Mouse (Mus musculus): ENCODE data around the gene Kif13a. TPM values are rescaled to one million over a fixed set of nuclear protein-coding genes. Genes with fewer than 3 reads are reported as not detected.

Gene Kif13a
- polyA plus RNA-seq, 1 experiment from 2014 or later: 17.9 TPM

- Histone ChIP-seq H3K4me1 (peaks cover 4% of the 10 kb centered on the region), H3K27me3 (replicated peaks) (no peaks in the 10 kb centered on the region), H3K4me2 (no peak overlapping the region), H3K4me3 (replicated peaks) (no peak overlapping the region), H3K36me3 (no peaks in the 10 kb centered on the region), H3K9ac (no peak overlapping the region), H3K9me3 (no peaks in the 10 kb centered on the region), H3K27ac (no peak overlapping the region)
- no peak for ATAC-seq (ENCODE audit: insufficient read depth, low FRiP score, low read depth)
- 90% methylated on average over 6 of the region's 6 CpGs for WGBS
Measured at GRCm38 (mm10) chr13:46880243-46880642, 49.4 kb downstream of the Kif13a start.

- Histone ChIP-seq H3K36me3 (no peaks in the 10 kb centered on the region), H3K4me1 (peaks cover 3% of the 10 kb centered on the region)
- WGBS: 78% methylated on average over 4 of the region's 4 CpGs
Measured at GRCm38 (mm10) chr13:46877049-46877448, 52.6 kb downstream of the Kif13a start.

GRCm38 (mm10) chr13:46875377-46875776 lies 54.3 kb downstream of the Kif13a start:
- H3K4me3 ChIP-seq (replicated peaks): no peak overlapping the region
- 0 out of 2 replicates have a peak overlapping the region, but pooled peaks have one; percentile 19 for H3K27ac ChIP-seq
- H3K9me3 ChIP-seq: no peaks in the 10 kb centered on the region
- H3K4me1 ChIP-seq: peaks cover 3% of the 10 kb centered on the region
- H3K4me2 ChIP-seq: no peak overlapping the region
- H3K36me3 ChIP-seq: no peaks in the 10 kb centered on the region
- WGBS: 16% methylated on average over 6 of the region's 6 CpGs
- peak; percentile 87 for ATAC-seq (ENCODE audit: insufficient read depth, low FRiP score, low read depth)
- no peaks in the 10 kb centered on the region for H3K27me3 ChIP-seq (replicated peaks)
- H3K9ac ChIP-seq: no peak overlapping the region

More at GRCm38 (mm10) chr13:46877049-46877448, 52.6 kb downstream of the Kif13a start:
- H3K27ac ChIP-seq: no peak overlapping the region
- ATAC-seq (ENCODE audit: insufficient read depth, low FRiP score, low read depth): no peak
- H3K9ac ChIP-seq: no peak overlapping the region
- no peak overlapping the region for H3K4me2 ChIP-seq
- H3K27me3 ChIP-seq (replicated peaks): no peaks in the 10 kb centered on the region
- no peak overlapping the region for H3K4me3 ChIP-seq (replicated peaks)
- H3K9me3 ChIP-seq: no peaks in the 10 kb centered on the region

- no peak overlapping the region for H3K4me3 ChIP-seq (replicated peaks)
- 67% methylated on average over 11 of the region's 11 CpGs for WGBS
- no peaks in the 10 kb centered on the region for H3K27me3 ChIP-seq (replicated peaks)
- peaks cover 3% of the 10 kb centered on the region for H3K4me1 ChIP-seq
- H3K36me3 ChIP-seq: no peaks in the 10 kb centered on the region
- no peaks in the 10 kb centered on the region for H3K9me3 ChIP-seq
- H3K9ac ChIP-seq: no peak overlapping the region
- H3K4me2 ChIP-seq: no peak overlapping the region
- ATAC-seq (ENCODE audit: insufficient read depth, low FRiP score, low read depth): no peak
- H3K27ac ChIP-seq: no peak overlapping the region
Measured at GRCm38 (mm10) chr13:46872732-46873131, 56.9 kb downstream of the Kif13a start.

GRCm38 (mm10) chr13:46872194-46872593 lies 57.5 kb downstream of the Kif13a start:
- no peak overlapping the region for H3K4me2 ChIP-seq
- no peak overlapping the region for H3K9ac ChIP-seq
- 39% methylated on average over 6 of the region's 6 CpGs for WGBS
- H3K27ac ChIP-seq: no peak overlapping the region
- no peaks in the 10 kb centered on the region for H3K36me3 ChIP-seq
- H3K27me3 ChIP-seq (replicated peaks): no peaks in the 10 kb centered on the region
- ATAC-seq (ENCODE audit: insufficient read depth, low FRiP score, low read depth): no peak
- peaks cover 3% of the 10 kb centered on the region for H3K4me1 ChIP-seq
- H3K4me3 ChIP-seq (replicated peaks): no peak overlapping the region
- H3K9me3 ChIP-seq: no peaks in the 10 kb centered on the region

- no peak overlapping the region for H3K4me3 ChIP-seq (replicated peaks)
- no peaks in the 10 kb centered on the region for H3K36me3 ChIP-seq
- H3K4me2 ChIP-seq: no peak overlapping the region
- 0 out of 2 replicates have a peak, but pooled peaks cover 3% of the 10 kb centered on the region for H3K4me1 ChIP-seq
- no peaks in the 10 kb centered on the region for H3K27me3 ChIP-seq (replicated peaks)
- H3K27ac ChIP-seq: no peak overlapping the region
- no peaks in the 10 kb centered on the region for H3K9me3 ChIP-seq
- 89% methylated on average over 13 of the region's 13 CpGs for WGBS
- no peak for ATAC-seq (ENCODE audit: insufficient read depth, low FRiP score, low read depth)
- H3K9ac ChIP-seq: no peak overlapping the region
Measured at GRCm38 (mm10) chr13:46869464-46869863, 60.2 kb downstream of the Kif13a start.

- Histone ChIP-seq H3K9ac (no peak overlapping the region), H3K27me3 (replicated peaks) (no peaks in the 10 kb centered on the region), H3K27ac (no peak overlapping the region), H3K4me3 (replicated peaks) (no peak overlapping the region), H3K36me3 (no peaks in the 10 kb centered on the region), H3K4me2 (no peak overlapping the region), H3K4me1 (no peaks in the 10 kb centered on the region), H3K9me3 (no peaks in the 10 kb centered on the region)
- 67% methylated on average over 3 of the region's 3 CpGs for WGBS
- ATAC-seq (ENCODE audit: insufficient read depth, low FRiP score, low read depth): no peak
Measured at GRCm38 (mm10) chr13:46863169-46863748, 66.4 kb downstream of the Kif13a start.

GRCm38 (mm10) chr13:46859876-46860275 lies 69.8 kb downstream of the Kif13a start:
- 93% methylated on average over 2 of the region's 2 CpGs for WGBS
- H3K27ac ChIP-seq: no peak overlapping the region
- H3K9me3 ChIP-seq: no peaks in the 10 kb centered on the region
- no peak overlapping the region for H3K9ac ChIP-seq
- no peaks in the 10 kb centered on the region for H3K36me3 ChIP-seq
- no peak for ATAC-seq (ENCODE audit: insufficient read depth, low FRiP score, low read depth)
- no peaks in the 10 kb centered on the region for H3K4me1 ChIP-seq
- no peak overlapping the region for H3K4me3 ChIP-seq (replicated peaks)
- H3K27me3 ChIP-seq (replicated peaks): no peaks in the 10 kb centered on the region
- H3K4me2 ChIP-seq: no peak overlapping the region

GRCm38 (mm10) chr13:46859173-46859572 lies 70.5 kb downstream of the Kif13a start:
- 79% methylated on average over 2 of the region's 2 CpGs for WGBS
- H3K9me3 ChIP-seq: no peaks in the 10 kb centered on the region
- H3K4me1 ChIP-seq: no peaks in the 10 kb centered on the region
- no peak overlapping the region for H3K9ac ChIP-seq
- no peak overlapping the region for H3K4me3 ChIP-seq (replicated peaks)
- ATAC-seq (ENCODE audit: insufficient read depth, low FRiP score, low read depth): no peak
- no peak overlapping the region for H3K27ac ChIP-seq
- no peaks in the 10 kb centered on the region for H3K27me3 ChIP-seq (replicated peaks)
- H3K4me2 ChIP-seq: no peak overlapping the region
- no peaks in the 10 kb centered on the region for H3K36me3 ChIP-seq

GRCm38 (mm10) chr13:46858835-46859152 lies 70.9 kb downstream of the Kif13a start:
- no peak for ATAC-seq (ENCODE audit: insufficient read depth, low FRiP score, low read depth)
- Histone ChIP-seq H3K9ac (no peak overlapping the region), H3K27ac (no peak overlapping the region), H3K4me3 (replicated peaks) (no peak overlapping the region), H3K27me3 (replicated peaks) (no peaks in the 10 kb centered on the region), H3K36me3 (no peaks in the 10 kb centered on the region), H3K4me2 (no peak overlapping the region), H3K4me1 (no peaks in the 10 kb centered on the region), H3K9me3 (no peaks in the 10 kb centered on the region)
- 70% methylated on average over 8 of the region's 8 CpGs for WGBS

- 87% methylated on average over 8 of the region's 8 CpGs for WGBS
- H3K9ac ChIP-seq: no peak overlapping the region
- H3K4me1 ChIP-seq: no peaks in the 10 kb centered on the region
- H3K36me3 ChIP-seq: no peaks in the 10 kb centered on the region
- no peaks in the 10 kb centered on the region for H3K9me3 ChIP-seq
- no peak overlapping the region for H3K4me3 ChIP-seq (replicated peaks)
- ATAC-seq (ENCODE audit: insufficient read depth, low FRiP score, low read depth): no peak
- H3K4me2 ChIP-seq: no peak overlapping the region
- no peaks in the 10 kb centered on the region for H3K27me3 ChIP-seq (replicated peaks)
- H3K27ac ChIP-seq: no peak overlapping the region
Measured at GRCm38 (mm10) chr13:46858143-46858834, 71.4 kb downstream of the Kif13a start.

- H3K4me2 ChIP-seq: no peak overlapping the region
- H3K27me3 ChIP-seq (replicated peaks): no peaks in the 10 kb centered on the region
- WGBS: 83% methylated on average over 5 of the region's 5 CpGs
- ATAC-seq (ENCODE audit: insufficient read depth, low FRiP score, low read depth): no peak
- no peak overlapping the region for H3K27ac ChIP-seq
- no peaks in the 10 kb centered on the region for H3K9me3 ChIP-seq
- H3K4me3 ChIP-seq (replicated peaks): no peak overlapping the region
- no peaks in the 10 kb centered on the region for H3K4me1 ChIP-seq
- H3K36me3 ChIP-seq: no peaks in the 10 kb centered on the region
- no peak overlapping the region for H3K9ac ChIP-seq
Measured at GRCm38 (mm10) chr13:46854456-46854855, 75.2 kb downstream of the Kif13a start.

Measured in stomach, embryonic 15.5 days (tissue).